Mouse (Mus musculus): ENCODE results near the gene Tbcel.

Tbcel gene

GRCm38 (mm10) chr9:42441234-42441633 lies 66.4 kb downstream of the Tbcel start:
- DNase-seq (ENCODE audit: low spot score in 2 of 2): no peak

- DNase-seq (ENCODE audit: low spot score in 2 of 2): no peak
Measured at GRCm38 (mm10) chr9:42439446-42439845, 68.2 kb downstream of the Tbcel start.

- DNase-seq (ENCODE audit: low spot score in 2 of 2): no peak
Measured at GRCm38 (mm10) chr9:42432155-42432554, 75.5 kb downstream of the Tbcel start.

GRCm38 (mm10) chr9:42431606-42432005 lies 76.0 kb downstream of the Tbcel start:
- DNase-seq (ENCODE audit: low spot score in 2 of 2): no peak

- no peak for DNase-seq (ENCODE audit: low spot score in 2 of 2)
Measured at GRCm38 (mm10) chr9:42428060-42428924, 79.3 kb downstream of the Tbcel start.

GRCm38 (mm10) chr9:42426661-42427358 lies 80.8 kb downstream of the Tbcel start:
- DNase-seq (ENCODE audit: low spot score in 2 of 2): no peak

GRCm38 (mm10) chr9:42423649-42424048 lies 84.0 kb downstream of the Tbcel start:
- DNase-seq (ENCODE audit: low spot score in 2 of 2): no peak

- DNase-seq (ENCODE audit: low spot score in 2 of 2): no peak
Measured at GRCm38 (mm10) chr9:42419687-42420086, 87.9 kb downstream of the Tbcel start.

GRCm38 (mm10) chr9:42418786-42419185 lies 88.8 kb downstream of the Tbcel start:
- no peak for DNase-seq (ENCODE audit: low spot score in 2 of 2)

GRCm38 (mm10) chr9:42417352-42417952 lies 90.2 kb downstream of the Tbcel start:
- DNase-seq (ENCODE audit: low spot score in 2 of 2): no peak

GRCm38 (mm10) chr9:42415184-42415583 lies 92.4 kb downstream of the Tbcel start:
- no peak for DNase-seq (ENCODE audit: low spot score in 2 of 2)

- DNase-seq (ENCODE audit: low spot score in 2 of 2): no peak
Measured at GRCm38 (mm10) chr9:42413345-42413744, 94.3 kb downstream of the Tbcel start.

- DNase-seq (ENCODE audit: low spot score in 2 of 2): no peak
Measured at GRCm38 (mm10) chr9:42411296-42411695, 96.3 kb downstream of the Tbcel start.

GRCm38 (mm10) chr9:42405736-42406135 lies 101.9 kb downstream of the Tbcel start:
- DNase-seq (ENCODE audit: low spot score in 2 of 2): no peak

GRCm38 (mm10) chr9:42401486-42401885 lies 106.1 kb downstream of the Tbcel start:
- DNase-seq (ENCODE audit: low spot score in 2 of 2): no peak

- DNase-seq (ENCODE audit: low spot score in 2 of 2): no peak
Measured at GRCm38 (mm10) chr9:42399829-42400228, 107.8 kb downstream of the Tbcel start, which contains the start of gene Tecta. TSS of gene Tecta (minus strand) at chr9:42399929.

GRCm38 (mm10) chr9:42396141-42396540 lies 111.5 kb downstream of the Tbcel start:
- no peak for DNase-seq (ENCODE audit: low spot score in 2 of 2)

GRCm38 (mm10) chr9:42394903-42395302 lies 112.7 kb downstream of the Tbcel start:
- DNase-seq (ENCODE audit: low spot score in 2 of 2): no peak

GRCm38 (mm10) chr9:42394321-42394720 lies 113.3 kb downstream of the Tbcel start:
- DNase-seq (ENCODE audit: low spot score in 2 of 2): no peak

GRCm38 (mm10) chr9:42392927-42393326 lies 114.7 kb downstream of the Tbcel start:
- DNase-seq (ENCODE audit: low spot score in 2 of 2): no peak

GRCm38 (mm10) chr9:42388490-42388889 lies 119.1 kb downstream of the Tbcel start:
- DNase-seq (ENCODE audit: low spot score in 2 of 2): no peak

GRCm38 (mm10) chr9:42387038-42387437 lies 120.6 kb downstream of the Tbcel start:
- no peak for DNase-seq (ENCODE audit: low spot score in 2 of 2)

Data from cerebellum, postnatal 4 days (tissue).